Mouse (Mus musculus): ENCODE results near the gene Sdf2.

GRCm38 (mm10) chr11:78271986-78272385 lies 26.4 kb downstream of the Sdf2 start:
- TF ChIP-seq POLR2A (IDR thresholded peaks at IDR 0.05; ENCODE audit: borderline replicate concordance, insufficient read depth, low read length) (no peak), CTCF (IDR thresholded peaks at IDR 0.05; ENCODE audit: borderline replicate concordance, insufficient read depth, low read depth, low read length) (no peak)
